Mouse (Mus musculus) cerebral cortex, adult 2 months (tissue): Measurements from ENCODE around the gene Cox7a2.

Source experiments
- WGBS: fragments of 180-500 bp; shearing (Covaris S2); methylation state at CpG from one replicate; pipeline ENCODE4 v1.1.7; 2018; 5-methylcytosine and 5-hydroxymethylcytosine counted together

Gene Cox7a2

GRCm38 (mm10) chr9:79759385-79760005, at the start of gene Cox7a2:
Gene Cox7a2, minus strand, starts transcription at chr9:79759878.
- WGBS, result under 1% methylated on average over 49 of the region's 49 CpGs

- WGBS, result 64% methylated on average over 6 of the region's 6 CpGs
Measured at GRCm38 (mm10) chr9:79809411-79809810, 49.7 kb upstream of the Cox7a2 start.

- WGBS, result 24% methylated on average over 4 of the region's 4 CpGs
Measured at GRCm38 (mm10) chr9:79807178-79807577, 47.5 kb upstream of the Cox7a2 start.

DNA sequence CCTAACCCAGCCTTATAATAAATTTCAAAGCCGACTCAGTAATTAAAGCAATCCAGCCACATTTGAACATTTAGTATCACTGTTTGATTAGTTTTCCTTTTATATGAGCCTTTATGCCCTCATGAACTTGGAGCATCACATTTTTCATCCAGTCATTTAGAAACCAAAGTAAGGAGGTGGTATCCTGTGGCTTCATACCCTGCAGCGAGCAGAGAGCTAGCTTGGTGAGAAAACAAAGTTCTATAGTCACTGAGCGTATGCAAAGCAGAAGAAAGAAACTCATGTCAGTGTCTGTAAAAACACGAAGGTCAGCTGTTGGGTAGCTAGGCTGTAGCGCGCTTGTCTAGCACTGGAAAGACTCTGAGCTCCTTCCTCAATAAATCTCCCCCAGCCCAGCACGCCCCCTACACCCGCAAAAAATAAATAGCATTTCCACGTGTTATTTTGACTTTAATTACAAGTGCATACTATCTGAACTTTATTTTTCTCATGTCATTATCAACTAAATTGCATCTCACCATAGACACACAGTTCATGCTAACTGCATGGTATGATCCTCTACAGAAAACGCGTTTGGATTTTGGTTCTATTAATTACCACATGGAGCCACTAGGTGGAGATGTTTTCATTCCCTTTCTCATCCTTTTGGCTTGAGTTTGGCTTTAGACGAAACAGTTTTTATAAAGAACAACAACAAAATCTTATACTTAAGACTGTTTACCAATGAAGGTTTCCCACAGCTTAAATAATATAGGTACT, 46.8 kb upstream of the Cox7a2 start:
- 47% methylated on average over 12 of the region's 12 CpGs for WGBS

DNA sequence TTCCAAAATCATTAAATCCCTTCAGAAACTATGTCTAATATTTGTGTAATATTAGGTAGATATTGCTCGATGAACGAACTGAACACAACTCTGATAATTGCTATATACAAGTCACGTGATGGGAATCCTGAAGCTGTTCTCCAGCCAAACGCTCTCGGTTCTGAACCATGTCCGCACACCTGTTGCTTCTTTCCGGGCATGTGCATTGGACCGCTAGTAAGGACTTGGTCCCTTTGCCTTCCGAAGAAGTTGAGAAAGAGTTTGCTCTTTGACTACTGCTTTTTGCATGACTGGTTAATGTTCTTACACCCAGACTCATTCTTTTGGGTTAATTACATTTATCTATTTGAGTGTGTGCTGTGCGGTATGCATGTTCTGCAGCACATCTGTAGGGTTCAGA, 45.7 kb upstream of the Cox7a2 start:
- 88% methylated on average over 10 of the region's 10 CpGs for WGBS

GRCm38 (mm10) chr9:79796461-79797135, 36.9 kb upstream of the Cox7a2 start:
- WGBS, result 69% methylated on average over 7 of the region's 7 CpGs

GRCm38 (mm10) chr9:79795076-79795475, 35.4 kb upstream of the Cox7a2 start:
- WGBS, result 85% methylated on average over 1 of the region's 1 CpGs

- under 1% methylated on average over 91 of the region's 91 CpGs for WGBS
Measured at GRCm38 (mm10) chr9:79792841-79793835, 33.5 kb upstream of the Cox7a2 start, which contains the start of gene Tmem30a. Gene Tmem30a, minus strand, starts transcription at chr9:79793507.

- 20% methylated on average over 2 of the region's 2 CpGs for WGBS
Measured at GRCm38 (mm10) chr9:79785794-79786085, 26.1 kb upstream of the Cox7a2 start.

- WGBS, result 77% methylated on average over 2 of the region's 2 CpGs
Measured at GRCm38 (mm10) chr9:79784934-79785793, 25.5 kb upstream of the Cox7a2 start.

- 53% methylated on average over 3 of the region's 3 CpGs for WGBS
Measured at GRCm38 (mm10) chr9:79784439-79784838, 24.8 kb upstream of the Cox7a2 start.

DNA sequence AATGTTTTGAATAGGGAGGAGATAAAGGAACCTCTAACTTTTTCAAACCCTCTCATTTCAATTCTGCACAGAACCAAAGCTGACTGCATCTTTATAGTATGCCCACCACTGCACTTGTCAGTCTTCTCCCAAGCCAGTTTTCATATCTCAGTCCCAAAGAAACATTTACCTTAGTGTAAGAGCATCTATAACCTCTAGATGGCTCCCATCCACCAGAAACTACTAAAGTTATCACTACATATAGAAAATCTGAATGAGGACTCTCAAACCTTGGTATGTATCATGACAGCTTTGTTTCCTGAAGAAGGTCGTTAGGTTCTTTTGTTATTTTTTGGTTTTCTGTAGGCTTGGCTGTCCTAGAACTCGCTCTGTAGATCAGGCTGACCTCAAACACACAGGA, 19.7 kb upstream of the Cox7a2 start:
- WGBS, result 54% methylated on average over 2 of the region's 2 CpGs

DNA sequence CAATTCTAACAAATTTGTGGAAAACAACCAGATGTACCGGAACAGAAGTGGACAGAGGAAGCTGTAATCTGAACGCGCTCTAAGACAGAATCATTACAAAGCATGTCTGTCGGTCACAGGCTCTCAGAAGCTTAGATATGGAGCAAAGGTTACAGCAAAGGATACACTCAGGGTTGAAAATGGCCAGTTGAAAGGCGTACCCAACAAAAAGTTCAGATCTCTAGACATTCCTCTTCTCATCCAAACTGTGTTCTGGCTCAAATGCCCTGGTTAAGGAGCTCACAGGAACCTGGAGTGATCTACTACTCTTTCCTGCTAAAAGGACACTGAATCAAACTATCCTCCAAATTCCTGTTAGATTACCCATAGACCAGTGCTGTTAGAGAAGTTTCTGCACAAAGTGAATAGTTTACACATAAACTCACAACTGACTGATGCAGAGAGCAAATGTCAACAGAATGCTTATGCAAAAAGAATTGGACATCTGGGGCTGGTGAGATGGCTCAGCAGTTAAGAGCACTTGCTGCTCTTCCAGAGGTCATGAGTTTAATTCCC, 7.4 kb upstream of the Cox7a2 start:
- 93% methylated on average over 5 of the region's 5 CpGs for WGBS

GRCm38 (mm10) chr9:79765329-79765728, 5.7 kb upstream of the Cox7a2 start:
- 86% methylated on average over 4 of the region's 4 CpGs for WGBS

DNA sequence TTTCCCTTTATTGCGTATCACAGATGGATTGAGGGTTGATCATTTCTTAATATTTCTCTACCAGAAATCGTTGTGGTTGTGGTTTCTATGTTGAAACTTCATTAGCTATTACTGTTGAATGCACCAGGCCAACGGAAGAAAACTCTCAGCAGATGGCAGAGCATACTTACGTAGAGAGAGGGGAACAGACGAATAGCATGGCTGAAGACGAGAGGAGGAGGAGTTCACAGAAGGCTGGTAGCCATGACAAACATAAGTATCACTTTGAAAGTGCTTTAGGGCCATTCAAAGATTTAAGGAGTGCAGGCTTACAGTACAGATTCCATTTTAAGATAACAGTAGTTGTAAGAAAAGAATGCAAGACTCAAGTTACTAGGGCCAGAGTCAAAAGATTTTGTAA, 2.8 kb upstream of the Cox7a2 start:
- 57% methylated on average over 6 of the region's 6 CpGs for WGBS

DNA sequence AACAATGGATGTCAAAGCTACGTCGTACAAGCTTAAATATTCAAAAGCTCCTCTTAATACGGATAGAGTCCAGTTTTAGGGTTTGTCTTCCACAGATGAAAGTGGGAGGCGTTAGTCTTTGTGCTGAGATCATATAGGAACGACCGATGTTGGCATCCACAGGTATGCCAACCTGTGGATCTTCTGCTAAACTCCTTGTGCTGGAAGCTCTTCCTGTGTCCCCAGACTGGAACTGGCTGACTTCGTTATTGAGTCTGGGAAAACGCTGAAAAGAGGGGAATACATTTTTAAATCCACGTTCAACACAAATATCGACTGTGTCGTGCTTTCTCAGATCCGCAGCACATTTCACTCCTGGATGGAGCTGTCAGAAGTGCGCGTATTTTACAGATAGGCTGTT, 398 bp upstream of the Cox7a2 start:
- 2% methylated on average over 14 of the region's 14 CpGs for WGBS

GRCm38 (mm10) chr9:79755311-79755710, 4.4 kb downstream of the Cox7a2 start:
- 96% methylated on average over 4 of the region's 4 CpGs for WGBS

DNA sequence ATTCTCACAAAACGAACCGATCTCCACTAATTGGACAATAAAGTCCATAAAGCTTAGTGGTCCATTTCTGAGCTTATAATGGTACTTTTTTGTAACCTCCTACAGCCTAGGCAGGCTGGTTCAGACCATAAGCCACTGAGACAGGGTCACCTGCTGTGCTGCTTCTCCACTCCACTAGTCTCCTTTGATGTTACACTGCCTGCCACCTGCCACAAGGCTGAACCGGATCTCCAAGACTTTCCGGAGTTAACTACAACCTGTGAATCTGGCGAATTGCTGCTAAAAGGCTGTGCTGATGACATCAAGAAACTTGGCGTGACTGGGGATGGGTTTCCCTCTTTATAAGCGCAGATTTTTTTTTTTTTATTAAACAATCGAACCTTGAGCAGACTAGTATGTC, 7.8 kb downstream of the Cox7a2 start:
- 82% methylated on average over 8 of the region's 8 CpGs for WGBS

DNA sequence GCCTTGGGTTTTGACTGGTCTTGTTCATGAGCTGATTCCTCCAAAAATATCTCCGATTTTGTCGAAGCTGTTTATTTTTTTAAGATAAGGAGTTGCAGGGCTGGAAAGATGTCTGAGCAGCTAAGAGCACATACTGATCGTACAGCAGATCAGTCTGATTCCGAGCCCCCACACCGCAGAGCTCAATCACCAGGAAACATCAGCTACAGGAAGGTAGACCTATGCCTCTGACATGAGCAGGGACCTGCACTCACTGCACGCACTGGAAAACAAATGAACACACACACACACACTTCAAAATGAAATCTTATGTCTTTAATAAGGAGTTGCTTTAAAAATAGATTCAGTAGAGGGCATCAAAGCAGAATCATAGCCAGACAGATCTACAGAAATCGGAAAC, 9.0 kb downstream of the Cox7a2 start:
- WGBS, result 70% methylated on average over 7 of the region's 7 CpGs

DNA sequence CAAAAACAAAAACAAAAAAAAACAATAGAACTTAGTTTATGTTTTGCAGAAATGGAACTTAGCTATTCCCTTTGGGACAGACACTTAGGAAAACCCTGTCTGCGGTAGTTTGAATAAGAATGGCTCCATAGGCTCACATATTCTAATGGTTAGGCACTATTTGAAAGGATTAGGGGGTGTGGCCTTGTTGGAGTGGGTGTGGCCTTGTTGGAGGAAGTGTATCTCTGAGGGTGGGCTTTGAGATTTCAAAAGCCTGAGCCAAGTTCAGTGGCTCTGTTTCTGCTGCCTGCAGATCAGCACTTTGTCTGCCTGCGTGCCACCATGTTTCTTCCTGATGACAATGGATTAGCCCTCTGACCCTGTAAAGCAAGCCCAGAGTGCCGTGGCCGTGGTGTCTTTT, 14.6 kb downstream of the Cox7a2 start:
- WGBS, result 67% methylated on average over 4 of the region's 4 CpGs

DNA sequence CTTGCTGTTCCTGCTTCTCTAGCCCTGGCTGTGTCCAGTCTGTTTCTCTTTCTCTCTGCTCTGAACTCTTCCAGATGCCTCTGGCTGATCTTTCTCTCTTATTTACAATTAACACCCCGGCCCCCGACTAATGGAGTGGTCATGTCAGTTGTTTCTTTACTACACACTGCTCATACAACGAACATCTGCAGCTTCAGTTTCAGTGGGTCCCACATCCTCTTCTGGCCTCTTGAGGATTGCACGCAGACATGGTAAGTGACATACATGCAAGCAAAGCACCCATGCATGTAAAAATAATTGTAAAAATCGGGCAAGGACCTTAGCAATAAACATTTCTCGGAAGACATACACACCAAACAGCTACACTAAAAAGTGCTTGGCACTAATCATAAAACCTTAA, 24.1 kb downstream of the Cox7a2 start:
- 88% methylated on average over 6 of the region's 6 CpGs for WGBS
